Mouse (Mus musculus): ENCODE data around the gene Zfp940. TPM values are rescaled to one million over a fixed set of nuclear protein-coding genes. Genes with fewer than 3 reads are reported as not detected.

Zfp940 gene
- polyA plus RNA-seq, 1 experiment, result 0.37 TPM

- Histone ChIP-seq H3K36me3 (ENCODE audit: control insufficient read depth, insufficient read depth, low read length) (peaks cover 15% of the 10 kb centered on the region), H3K27ac (ENCODE audit: insufficient read depth, low read length) (no peak overlapping the region), H3K4me3 (ENCODE audit: extremely low read depth, insufficient read depth, insufficient read length) (no peak overlapping the region), H3K4me1 (ENCODE audit: control insufficient read depth, insufficient read depth, insufficient read length) (no peaks in the 10 kb centered on the region), H3K27me3 (ENCODE audit: control insufficient read depth, insufficient read depth, low read length) (no peaks in the 10 kb centered on the region)
- TF ChIP-seq POLR2A (IDR thresholded peaks at IDR 0.05; ENCODE audit: low read depth, low read length) (no peak), CTCF (IDR thresholded peaks at IDR 0.05; ENCODE audit: extremely low read depth, insufficient read depth, insufficient read length, insufficient replicate concordance) (no peak)
- WGBS, result 96% methylated on average over 10 of the region's 10 CpGs
- DNase-seq (ENCODE audit: low read depth in 1 of 2, low spot score in 2 of 2), result no peak
Observed at GRCm38 (mm10) chr7:29874256-29874655, 20.8 kb upstream of the Zfp940 start.

- H3K27ac ChIP-seq (ENCODE audit: insufficient read depth, low read length), result no peak overlapping the region
- no peaks in the 10 kb centered on the region for H3K27me3 ChIP-seq (ENCODE audit: control insufficient read depth, insufficient read depth, low read length)
- no peak for DNase-seq (ENCODE audit: low read depth in 1 of 2, low spot score in 2 of 2)
- H3K36me3 ChIP-seq (ENCODE audit: control insufficient read depth, insufficient read depth, low read length), result 0 out of 2 replicates have a peak, but pooled peaks cover 2% of the 10 kb centered on the region
- TF ChIP-seq POLR2A (IDR thresholded peaks at IDR 0.05; ENCODE audit: low read depth, low read length), result no peak
- no peak for TF ChIP-seq CTCF (IDR thresholded peaks at IDR 0.05; ENCODE audit: extremely low read depth, insufficient read depth, insufficient read length, insufficient replicate concordance)
- no peaks in the 10 kb centered on the region; the same call in 1 of the 2 replicates for H3K4me1 ChIP-seq (ENCODE audit: control insufficient read depth, insufficient read depth, insufficient read length)
- no peak overlapping the region for H3K4me3 ChIP-seq (ENCODE audit: extremely low read depth, insufficient read depth, insufficient read length)
- WGBS, result 87% methylated on average over 7 of the region's 7 CpGs
Observed at GRCm38 (mm10) chr7:29861660-29862059, 8.2 kb upstream of the Zfp940 start.

GRCm38 (mm10) chr7:29859532-29860517, 6.4 kb upstream of the Zfp940 start, which contains the start of gene Zfp420:
Gene Zfp420, plus strand, starts transcription at chr7:29859979.
- Histone ChIP-seq H3K27ac (ENCODE audit: insufficient read depth, low read length) (0 out of 2 replicates have a peak within 1 kb of the TSS, but pooled peaks have one; percentile 1), H3K4me3 (ENCODE audit: extremely low read depth, insufficient read depth, insufficient read length) (peak within 1 kb of the TSS; percentile 66), H3K36me3 (ENCODE audit: control insufficient read depth, insufficient read depth, low read length) (0 out of 2 replicates have a peak, but pooled peaks cover 2% of the 10 kb centered on the region), H3K4me1 (ENCODE audit: control insufficient read depth, insufficient read depth, insufficient read length) (no peaks in the 10 kb centered on the region; the same call in 1 of the 2 replicates), H3K27me3 (ENCODE audit: control insufficient read depth, insufficient read depth, low read length) (no peaks in the 10 kb centered on the region)
- TF ChIP-seq POLR2A (IDR thresholded peaks at IDR 0.05; ENCODE audit: low read depth, low read length), result no peak; the same call in 1 of the 2 replicates
- no peak for TF ChIP-seq CTCF (IDR thresholded peaks at IDR 0.05; ENCODE audit: extremely low read depth, insufficient read depth, insufficient read length, insufficient replicate concordance)
- DNase-seq (ENCODE audit: low read depth in 1 of 2, low spot score in 2 of 2), result peak; percentile 54 to 81
- WGBS, result 4% methylated on average over 32 of the region's 32 CpGs

GRCm38 (mm10) chr7:29852831-29853218, 644 bp downstream of the Zfp940 start:
- no peak overlapping the region for H3K27ac ChIP-seq (ENCODE audit: insufficient read depth, low read length)
- DNase-seq (ENCODE audit: low read depth in 1 of 2, low spot score in 2 of 2), result no peak
- H3K27me3 ChIP-seq (ENCODE audit: control insufficient read depth, insufficient read depth, low read length), result no peaks in the 10 kb centered on the region
- H3K4me1 ChIP-seq (ENCODE audit: control insufficient read depth, insufficient read depth, insufficient read length), result peaks cover 4% of the 10 kb centered on the region; the same call in 1 of the 2 replicates
- peak overlapping the region; percentile 91; the same call in 1 of the 2 replicates for H3K4me3 ChIP-seq (ENCODE audit: extremely low read depth, insufficient read depth, insufficient read length)
- no peaks in the 10 kb centered on the region for H3K36me3 ChIP-seq (ENCODE audit: control insufficient read depth, insufficient read depth, low read length)
- 61% methylated on average over 9 of the region's 9 CpGs for WGBS
- TF ChIP-seq POLR2A (IDR thresholded peaks at IDR 0.05; ENCODE audit: low read depth, low read length), result no peak
- no peak for TF ChIP-seq CTCF (IDR thresholded peaks at IDR 0.05; ENCODE audit: extremely low read depth, insufficient read depth, insufficient read length, insufficient replicate concordance)

GRCm38 (mm10) chr7:29844616-29845015, 8.9 kb downstream of the Zfp940 start:
- Histone ChIP-seq H3K4me1 (ENCODE audit: control insufficient read depth, insufficient read depth, insufficient read length) (no peaks in the 10 kb centered on the region), H3K27ac (ENCODE audit: insufficient read depth, low read length) (no peak overlapping the region), H3K36me3 (ENCODE audit: control insufficient read depth, insufficient read depth, low read length) (peaks cover 7% of the 10 kb centered on the region), H3K4me3 (ENCODE audit: extremely low read depth, insufficient read depth, insufficient read length) (no peak overlapping the region), H3K27me3 (ENCODE audit: control insufficient read depth, insufficient read depth, low read length) (no peaks in the 10 kb centered on the region)
- WGBS, result 90% methylated on average over 5 of the region's 5 CpGs
- TF ChIP-seq CTCF (IDR thresholded peaks at IDR 0.05; ENCODE audit: extremely low read depth, insufficient read depth, insufficient read length, insufficient replicate concordance) (no peak), POLR2A (IDR thresholded peaks at IDR 0.05; ENCODE audit: low read depth, low read length) (no peak)
- DNase-seq (ENCODE audit: low read depth in 1 of 2, low spot score in 2 of 2), result no peak

- no peak for TF ChIP-seq POLR2A (IDR thresholded peaks at IDR 0.05; ENCODE audit: low read depth, low read length)
- no peak for TF ChIP-seq CTCF (IDR thresholded peaks at IDR 0.05; ENCODE audit: extremely low read depth, insufficient read depth, insufficient read length, insufficient replicate concordance)
- DNase-seq (ENCODE audit: low read depth in 1 of 2, low spot score in 2 of 2), result no peak
- H3K36me3 ChIP-seq (ENCODE audit: control insufficient read depth, insufficient read depth, low read length), result peaks cover 7% of the 10 kb centered on the region
- H3K4me3 ChIP-seq (ENCODE audit: extremely low read depth, insufficient read depth, insufficient read length), result no peak overlapping the region
- WGBS, result 88% methylated on average over 1 of the region's 1 CpGs
- no peaks in the 10 kb centered on the region for H3K4me1 ChIP-seq (ENCODE audit: control insufficient read depth, insufficient read depth, insufficient read length)
- no peak overlapping the region for H3K27ac ChIP-seq (ENCODE audit: insufficient read depth, low read length)
- no peaks in the 10 kb centered on the region for H3K27me3 ChIP-seq (ENCODE audit: control insufficient read depth, insufficient read depth, low read length)
Observed at GRCm38 (mm10) chr7:29842105-29842504, 11.4 kb downstream of the Zfp940 start.
